Mouse (Mus musculus) kidney, adult 11 months (tissue): Measurements from ENCODE around the gene Gm2000.
A peak's percentile ranks its signal among the peaks of the same experiment; 100 is the strongest.
"Not testable (repeated sequence)": the region's sequence is repeated elsewhere in the genome, so short reads cannot be mapped to it uniquely, and the experiment has no call there.

Source experiments
- DNase-seq: peaks from one replicate; pipeline ENCODE4 v3.0.0; 2022

The Gm2000 gene

DNA sequence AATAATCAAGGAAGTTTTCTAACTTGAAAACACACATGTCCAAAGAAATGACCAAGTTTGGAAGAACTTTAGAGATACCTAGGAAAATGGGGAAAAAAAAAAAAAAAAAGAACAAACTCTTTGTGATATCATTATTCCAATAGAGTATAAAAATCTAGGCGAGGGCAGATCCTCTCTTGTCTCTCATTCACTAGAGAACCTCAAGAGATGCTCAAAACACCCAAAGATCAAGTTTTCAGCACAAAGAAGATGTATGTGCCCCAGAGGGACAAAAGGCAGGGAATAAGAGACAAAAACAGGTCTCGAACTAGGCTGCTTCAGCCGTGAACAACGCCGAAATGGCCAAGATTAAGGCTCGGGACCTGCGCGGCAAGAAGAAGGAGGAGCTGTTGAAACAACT, at the start of gene Gm2000:
Gene Gm2000, plus strand, starts transcription at position 301 of the 400 bp plus-strand sequence.
- DNase-seq = no peak

DNA sequence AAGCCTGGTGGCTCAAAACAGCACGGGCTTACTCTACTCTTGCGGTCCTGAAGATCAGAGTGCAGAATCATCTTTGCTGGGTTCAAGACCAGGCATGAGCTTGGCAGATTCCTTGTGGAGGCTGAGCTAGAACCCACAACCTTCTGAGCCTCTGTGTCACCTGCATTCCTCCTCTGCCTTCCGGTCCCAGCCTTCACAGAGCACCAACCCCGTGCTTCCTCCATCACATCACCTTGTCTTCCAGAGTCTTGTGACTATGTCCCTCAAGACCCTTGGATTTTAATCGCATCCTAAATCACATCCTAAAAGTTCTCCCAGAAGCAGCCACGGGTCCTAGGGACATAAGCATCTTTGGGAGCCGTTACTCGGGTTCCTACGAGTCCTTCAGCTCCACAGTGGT, 42.7 kb upstream of the Gm2000 start:
- no peak for DNase-seq

DNA sequence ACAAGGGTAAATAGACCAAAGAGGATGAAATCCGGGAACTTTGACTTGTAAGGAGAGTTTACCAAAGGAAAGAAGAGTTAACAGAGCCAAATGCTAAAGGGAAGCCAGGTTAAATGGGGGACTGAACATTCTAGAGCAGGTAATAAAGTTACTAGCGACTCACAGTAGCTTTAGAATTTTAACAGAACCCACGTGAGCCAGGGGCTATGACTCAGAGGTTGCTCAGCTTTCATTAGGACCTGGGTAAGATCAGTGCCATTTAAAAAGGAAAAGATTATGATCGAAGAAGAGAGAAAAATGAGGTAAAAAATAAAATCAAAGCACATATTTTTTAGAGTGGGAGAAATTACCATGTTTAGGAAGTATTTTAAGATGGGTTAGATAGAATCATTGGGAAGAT, 25.0 kb upstream of the Gm2000 start:
- no peak for DNase-seq

DNA sequence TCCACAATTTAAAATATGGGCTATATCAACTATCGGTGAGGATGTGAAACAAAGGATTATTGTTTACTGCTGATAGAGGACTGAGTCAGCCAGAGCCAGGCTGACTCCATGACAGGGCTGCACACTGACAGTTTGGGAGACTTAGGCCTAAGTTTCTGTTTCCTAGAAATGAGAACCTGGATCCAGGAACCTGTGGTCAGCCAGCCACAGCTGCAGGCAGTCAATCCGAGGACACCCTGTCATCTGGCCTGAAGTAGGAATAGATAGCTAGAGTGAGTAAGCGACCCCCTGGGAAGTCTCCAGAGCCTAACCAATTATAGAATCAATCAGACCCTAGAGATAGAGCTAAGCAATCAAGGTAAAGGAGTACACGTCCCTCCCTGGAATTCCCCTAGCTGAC, 21.4 kb upstream of the Gm2000 start:
- DNase-seq = no peak

DNA sequence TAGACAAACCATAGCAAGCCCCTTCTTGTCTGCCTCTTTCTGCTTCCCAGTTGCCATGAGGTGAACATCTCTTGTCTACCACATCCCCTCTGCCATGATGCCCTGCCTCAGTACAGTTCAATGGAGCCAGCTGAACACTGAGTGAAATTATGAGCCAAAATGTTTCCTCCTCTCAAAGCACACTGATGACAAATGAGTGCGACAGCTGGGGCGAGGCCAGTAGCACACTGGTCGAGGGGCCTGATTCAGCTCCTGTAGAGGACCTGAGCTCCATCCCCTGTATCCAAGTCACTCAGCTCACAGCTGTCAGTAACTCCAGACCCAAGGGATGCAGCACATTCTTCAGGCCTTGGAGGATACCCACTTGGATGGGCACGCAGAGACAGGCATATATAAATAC, 20.2 kb upstream of the Gm2000 start:
- DNase-seq = no peak

DNA sequence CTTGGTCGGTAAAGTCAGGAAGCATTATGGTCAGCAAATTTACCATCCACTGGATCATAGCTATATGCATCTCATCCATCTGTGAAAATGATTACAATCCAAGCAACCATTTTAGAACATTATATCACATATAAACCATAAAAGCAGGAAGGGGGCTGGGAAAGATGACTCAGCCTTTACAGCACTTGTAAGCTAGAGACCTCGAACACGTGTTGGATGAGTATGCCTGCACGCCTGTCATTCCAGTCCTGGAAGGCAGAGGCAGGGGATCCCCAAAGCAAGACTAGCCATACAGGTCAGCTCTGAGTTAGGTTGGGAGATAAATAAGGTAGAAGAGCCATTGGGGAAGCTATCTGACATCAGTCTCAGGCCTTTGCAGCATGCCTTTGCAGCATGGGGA, 16.8 kb upstream of the Gm2000 start:
- no peak for DNase-seq

DNA sequence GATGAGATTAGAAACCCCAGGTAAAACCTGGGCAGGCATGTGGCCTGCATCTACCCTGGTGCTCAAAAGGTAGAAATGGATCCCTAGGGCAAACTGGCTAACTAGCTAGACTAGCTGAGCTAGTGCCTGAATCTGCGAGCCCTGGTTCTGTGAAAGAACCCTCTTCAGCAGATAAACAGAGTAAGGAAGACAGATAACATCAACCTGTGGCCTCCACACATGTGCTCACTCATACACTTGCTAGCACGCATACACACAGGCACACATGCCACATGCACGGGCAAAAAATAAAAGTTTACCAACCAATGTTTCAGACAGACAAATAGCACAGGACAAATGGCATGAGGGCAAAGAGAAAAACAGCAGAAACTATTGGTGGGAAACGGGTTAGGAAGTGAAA, 15.4 kb upstream of the Gm2000 start:
- no peak for DNase-seq

DNA sequence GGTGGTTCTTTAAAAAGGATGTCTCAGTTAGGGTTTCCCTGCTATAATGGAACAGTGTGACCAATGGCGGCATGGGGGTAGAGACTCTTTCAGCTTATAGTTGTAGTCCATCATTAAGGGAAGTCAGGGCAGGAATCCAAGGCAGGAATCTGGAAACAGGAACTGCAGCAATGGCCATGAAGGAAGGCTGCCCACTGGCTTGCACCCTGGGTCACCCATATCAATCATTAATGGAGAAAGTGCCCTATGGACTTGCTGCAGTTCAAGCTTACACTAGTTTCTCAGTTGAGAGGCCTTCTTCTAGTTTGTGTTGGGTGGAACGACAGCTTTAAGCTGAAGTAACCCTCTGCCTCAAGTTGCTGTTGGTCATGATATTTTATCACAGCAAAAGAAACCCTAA, 13.4 kb upstream of the Gm2000 start:
- DNase-seq = peak; percentile 57

DNA sequence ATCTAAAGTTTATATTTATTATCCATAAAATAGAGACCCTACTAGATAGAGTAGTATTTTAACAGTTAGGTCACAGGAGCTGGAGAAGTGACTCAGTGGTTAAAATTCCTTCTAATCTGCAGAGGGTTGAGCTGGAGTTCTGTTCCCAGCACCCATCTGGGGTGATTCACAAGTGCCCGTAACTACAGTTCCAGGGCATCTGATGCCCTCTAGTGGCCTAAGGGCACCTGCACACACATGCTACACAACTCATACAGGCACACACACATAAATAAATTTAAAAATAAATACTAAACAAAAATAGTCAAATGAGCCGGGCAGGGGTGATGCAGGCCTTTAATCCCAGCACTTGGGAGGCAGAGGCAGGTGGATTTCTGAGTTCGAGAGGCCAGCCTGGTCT, 15.4 kb downstream of the Gm2000 start:
- DNase-seq = no peak

DNA sequence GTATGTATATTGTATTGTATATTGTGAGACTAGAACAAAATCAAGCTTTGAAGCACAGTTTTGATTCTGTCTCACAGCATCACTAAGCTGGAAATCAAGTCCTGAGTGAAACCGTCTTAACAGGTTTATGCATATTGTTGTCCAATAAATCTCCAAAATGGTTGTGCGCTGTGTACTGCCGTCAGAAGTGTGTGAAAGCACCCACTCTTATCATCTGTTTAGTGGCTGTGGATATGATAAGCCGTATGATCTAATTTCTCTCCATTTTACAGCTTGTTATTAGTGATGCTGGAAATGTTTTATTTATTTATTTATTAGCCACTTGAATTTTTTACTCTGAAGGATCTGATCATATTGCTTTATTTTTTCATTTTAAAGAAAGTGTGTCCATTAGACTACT, 20.4 kb downstream of the Gm2000 start:
- DNase-seq = no peak

DNA sequence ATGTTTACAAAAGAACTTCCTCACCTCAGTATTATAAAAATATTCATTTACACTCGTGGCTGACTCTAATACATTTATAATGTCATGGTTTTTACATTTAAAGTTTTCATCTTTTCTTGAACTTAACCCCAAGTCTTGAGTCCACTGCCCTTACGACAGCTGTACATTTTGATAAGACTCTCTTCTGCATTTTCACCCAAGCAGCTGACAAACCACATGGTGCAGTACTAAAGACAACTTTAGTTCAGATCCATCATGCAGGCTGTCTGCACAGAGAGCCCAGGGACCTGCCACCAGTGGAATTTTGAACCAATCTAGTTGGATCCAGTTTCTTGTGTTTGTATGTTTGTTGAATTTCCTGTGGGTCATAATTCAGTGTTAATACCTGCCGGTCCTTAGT, 21.0 kb downstream of the Gm2000 start:
- no peak for DNase-seq

DNA sequence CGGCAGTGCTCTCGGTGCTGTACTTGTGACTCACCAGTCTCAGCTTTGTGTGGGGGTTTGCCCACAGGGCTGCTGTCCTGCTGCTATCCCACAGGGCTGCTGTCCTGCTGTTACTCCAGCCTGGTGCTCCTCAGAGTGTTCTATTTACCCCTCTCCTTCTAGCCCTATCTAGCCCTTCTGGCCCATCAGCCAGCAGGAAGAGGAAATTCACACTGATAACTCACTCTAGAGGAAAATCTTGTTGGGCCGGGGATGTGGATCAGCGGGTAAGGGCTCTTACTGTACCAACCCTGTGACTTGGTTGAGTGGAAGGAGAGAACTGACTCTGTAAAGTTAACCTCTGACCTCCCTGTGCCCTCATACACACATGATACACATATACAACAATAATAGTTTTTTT, 27.3 kb downstream of the Gm2000 start:
- DNase-seq = no peak

DNA sequence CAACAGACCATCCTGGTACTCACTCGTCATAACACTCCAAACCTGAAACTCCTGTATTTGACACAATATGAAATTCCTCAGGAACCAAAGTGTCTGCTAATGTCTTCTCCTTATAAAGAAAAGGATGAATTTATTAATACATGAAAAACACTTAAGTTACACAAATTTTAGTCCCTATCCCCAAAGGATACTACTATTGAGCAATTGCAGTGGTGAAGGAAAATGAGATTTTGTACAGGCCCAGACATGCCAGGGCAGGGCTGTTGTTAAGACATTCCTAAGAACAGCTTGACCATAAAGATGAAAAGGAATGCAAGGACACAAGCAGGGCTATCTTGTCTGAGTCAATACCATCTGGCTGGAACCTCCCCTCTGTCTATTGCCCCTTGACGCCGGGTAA, 34.3 kb downstream of the Gm2000 start:
- DNase-seq = not testable (repeated sequence)

DNA sequence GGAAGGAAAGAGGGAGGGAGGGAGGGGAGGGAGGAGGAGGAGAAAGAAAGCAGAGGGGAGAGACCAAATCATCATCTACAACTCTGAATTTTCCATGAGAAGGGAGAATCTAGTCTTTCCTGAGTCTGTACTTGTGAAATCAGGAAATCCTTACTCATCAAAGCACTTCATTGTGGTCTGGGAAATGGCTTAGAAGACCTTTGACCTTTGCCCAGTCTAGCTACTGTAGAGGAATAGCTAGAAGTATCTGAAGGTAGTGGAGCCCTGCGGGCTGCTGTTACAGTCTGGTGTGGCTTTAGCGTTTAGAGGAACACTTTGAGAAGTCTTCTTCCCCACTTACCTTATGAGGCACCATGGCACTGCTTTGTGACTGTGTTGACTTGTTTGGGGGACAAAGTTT, 36.7 kb downstream of the Gm2000 start:
- peak; percentile 21 for DNase-seq

DNA sequence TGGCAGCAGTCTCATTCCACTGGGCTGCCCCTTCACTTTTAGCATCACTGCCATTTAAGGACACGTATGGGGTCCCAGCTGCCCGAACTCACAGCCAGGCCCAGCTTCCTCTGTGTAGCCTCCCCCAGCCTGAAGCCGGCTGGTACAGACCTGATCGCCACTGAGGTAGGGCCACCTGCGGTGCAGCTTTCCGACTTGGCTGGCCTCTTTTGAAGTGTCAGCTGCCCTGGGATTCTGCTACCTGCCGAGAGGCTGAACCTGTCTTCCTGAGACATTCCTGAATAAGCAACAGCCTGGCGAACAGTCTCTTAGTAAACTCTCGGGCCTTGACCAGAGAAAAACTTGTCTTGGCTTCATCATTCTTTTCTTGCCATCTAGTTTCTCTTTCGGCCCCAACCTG, 37.4 kb downstream of the Gm2000 start:
- DNase-seq = no peak

DNA sequence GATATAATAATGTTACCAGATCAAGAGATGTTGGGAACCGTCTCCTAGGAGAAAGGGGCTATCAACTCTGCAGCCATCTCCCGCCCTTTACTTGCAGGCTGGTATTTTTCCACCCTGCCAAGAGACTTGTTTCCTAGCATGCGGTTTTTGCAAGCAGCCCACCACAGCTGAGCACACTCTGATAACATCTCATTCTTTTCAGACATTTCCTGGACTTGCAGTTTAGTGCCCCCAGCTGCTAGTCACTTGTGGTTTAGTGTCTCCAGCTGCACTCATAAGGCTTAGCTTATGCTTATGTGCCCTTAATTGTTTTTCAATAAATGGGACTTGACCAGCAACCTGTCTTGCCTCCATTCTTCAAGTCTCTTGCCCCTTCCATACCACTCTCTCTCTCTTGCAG, 42.2 kb downstream of the Gm2000 start:
- no peak for DNase-seq

DNA sequence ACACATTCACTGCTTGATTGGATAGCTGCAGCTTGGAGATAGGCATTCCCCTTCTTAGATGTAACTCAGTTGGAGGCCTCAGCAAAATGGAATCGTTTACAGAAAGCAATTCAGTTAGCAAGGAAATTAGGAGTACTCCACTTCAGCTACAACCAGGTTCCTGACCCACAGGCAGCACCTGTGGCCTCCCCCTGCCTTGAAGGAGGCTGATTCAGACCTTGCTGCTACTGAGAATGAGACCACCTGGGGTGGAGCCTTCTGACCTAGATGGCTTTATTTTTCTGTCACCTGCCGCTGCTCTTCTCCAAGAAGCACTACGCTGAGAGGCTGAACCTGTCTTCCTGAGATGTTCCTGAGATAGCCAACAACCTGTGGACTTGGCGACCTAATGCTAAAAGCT, 42.7 kb downstream of the Gm2000 start:
- no peak for DNase-seq
